In the genomic region with DNA sequence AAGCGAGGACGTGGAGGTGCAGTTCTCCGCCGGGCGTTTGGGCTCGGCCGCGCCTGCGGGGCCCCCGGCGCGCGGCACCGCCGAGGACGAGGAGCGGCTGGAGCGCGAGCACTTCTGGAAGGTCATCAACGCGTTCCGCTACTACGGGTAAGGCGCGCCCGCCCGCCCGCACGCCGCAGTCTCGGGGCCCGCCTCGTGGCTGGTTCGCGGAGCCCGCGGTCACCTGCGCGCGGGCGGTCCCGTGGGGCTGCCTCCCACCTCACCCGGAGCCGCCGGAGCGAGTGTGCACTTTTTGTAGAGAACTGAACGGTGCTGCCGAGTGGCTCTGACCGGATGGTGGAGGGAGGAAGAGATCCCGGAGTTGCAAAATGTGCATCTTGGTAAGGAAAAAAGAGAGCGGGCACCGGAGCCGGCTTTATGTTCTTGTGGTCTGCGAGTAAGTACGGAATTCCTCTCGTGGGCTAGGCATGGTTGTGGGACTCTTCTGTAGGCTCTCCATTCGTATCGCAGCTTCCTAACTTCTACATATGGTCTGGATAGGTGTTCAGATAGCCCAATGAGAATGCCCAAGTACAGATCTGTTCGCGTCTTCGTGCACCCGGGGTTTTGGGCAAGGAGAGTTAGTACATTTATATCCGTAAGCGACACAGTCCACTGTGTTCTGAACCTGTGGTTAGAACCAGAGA, we compare ENCODE assay signal across 8 mouse cellular contexts. TPM values are rescaled to one million over a fixed set of nuclear protein-coding genes. Genes with fewer than 3 reads are reported as not detected.
A peak's percentile ranks its signal among the peaks of the same experiment; 100 is the strongest.
DNase-seq lines count a peak whose midpoint lies in the region; ATAC-seq and TF ChIP-seq lines count a peak whose summit lies in the region.

No protein-coding gene starts in this region.

- peak overlapping the region; percentile 87 for H3K9ac ChIP-seq in kidney, embryonic 14.5 days (ENCODE audit: low read depth, low read length)
- peak overlapping the region; percentile 67 for H3K9ac ChIP-seq in limb, embryonic 15.5 days
- H3K9ac ChIP-seq in stomach, embryonic 16.5 days (ENCODE audit: low read length), result peak overlapping the region; percentile 88

- peak; percentile 18 to 43 for DNase-seq in urinary bladder, adult 18-20 months (ENCODE audit: low spot score in 2 of 2)
- DNase-seq in urinary bladder, postnatal 10 days (ENCODE audit: low spot score), result no peak
- DNase-seq in gastrocnemius, postnatal 36 days, result peak; percentile 38 to 43

- peaks cover 50% of the 10 kb centered on the region for H3K79me2 ChIP-seq in myocyte (ENCODE audit: control insufficient read depth, insufficient read depth)

- intact Hi-C loops in gastrocnemius, postnatal 36 days (cut with DNase I), result no loop called here

- H3K4me3 ChIP-seq in cortical plate, adult 2 months (ENCODE audit: insufficient read depth, low read length), result peak overlapping the region; percentile 81
- peak overlapping the region; percentile 78 for H3K4me3 ChIP-seq in kidney, embryonic 14.5 days (ENCODE audit: low read length)
- peak overlapping the region; percentile 84 for H3K4me3 ChIP-seq in limb, embryonic 15.5 days
- peak overlapping the region; percentile 46 for H3K4me3 ChIP-seq in myocyte
- peak overlapping the region; percentile 82 for H3K4me3 ChIP-seq in stomach, embryonic 16.5 days (replicated peaks; ENCODE audit: low read length)

- under 1% methylated on average over 50 of the region's 64 CpGs for WGBS in kidney, embryonic 14.5 days
- under 1% methylated on average over 64 of the region's 64 CpGs for WGBS in limb, embryonic 15.5 days
- WGBS in stomach, embryonic 16.5 days, result under 1% methylated on average over 60 of the region's 64 CpGs

- TF ChIP-seq CTCF in cortical plate, adult 2 months (IDR thresholded peaks at IDR 0.05; ENCODE audit: extremely low read depth, insufficient read depth, low read length), result no peak

- 0 out of 2 replicates have a peak, but pooled peaks have one; percentile 0 for ATAC-seq in kidney, embryonic 14.5 days (ENCODE audit: low FRiP score, low TSS enrichment)
- ATAC-seq in limb, embryonic 15.5 days (ENCODE audit: insufficient number of reproducible peaks, low FRiP score, low TSS enrichment, low read depth), result peak; percentile 56
- peak; percentile 71 for ATAC-seq in stomach, embryonic 16.5 days (ENCODE audit: insufficient read depth, low FRiP score)

- no peaks in the 10 kb centered on the region for H3K27me3 ChIP-seq in kidney, embryonic 14.5 days (ENCODE audit: control insufficient read depth, insufficient read depth, low read length)
- H3K27me3 ChIP-seq in limb, embryonic 15.5 days, result no peaks in the 10 kb centered on the region
- no peaks in the 10 kb centered on the region for H3K27me3 ChIP-seq in myocyte (ENCODE audit: control insufficient read depth, insufficient read depth, insufficient read length)
- H3K27me3 ChIP-seq in stomach, embryonic 16.5 days (ENCODE audit: control insufficient read depth, insufficient read depth, low read length), result no peaks in the 10 kb centered on the region

- no peaks in the 10 kb centered on the region for H3K36me3 ChIP-seq in kidney, embryonic 14.5 days (ENCODE audit: control insufficient read depth, insufficient read depth, low read length)
- H3K36me3 ChIP-seq in limb, embryonic 15.5 days, result no peaks in the 10 kb centered on the region
- no peaks in the 10 kb centered on the region for H3K36me3 ChIP-seq in myocyte (ENCODE audit: control insufficient read depth, insufficient read depth)
- no peaks in the 10 kb centered on the region for H3K36me3 ChIP-seq in stomach, embryonic 16.5 days (ENCODE audit: control insufficient read depth, insufficient read depth, low read length)

- no peaks in the 10 kb centered on the region for H3K9me3 ChIP-seq in kidney, embryonic 14.5 days (ENCODE audit: control insufficient read depth, low read length)
- no peaks in the 10 kb centered on the region for H3K9me3 ChIP-seq in limb, embryonic 15.5 days
- H3K9me3 ChIP-seq in stomach, embryonic 16.5 days (replicated peaks; ENCODE audit: control insufficient read depth, low read length), result no peaks in the 10 kb centered on the region

- peak overlapping the region; percentile 56 for H3K4me2 ChIP-seq in kidney, embryonic 14.5 days (replicated peaks; ENCODE audit: low read depth, low read length)
- peak overlapping the region; percentile 67 for H3K4me2 ChIP-seq in limb, embryonic 15.5 days
- H3K4me2 ChIP-seq in myocyte (ENCODE audit: low read depth), result peak overlapping the region; percentile 96
- H3K4me2 ChIP-seq in stomach, embryonic 16.5 days (ENCODE audit: low read depth, low read length), result peak overlapping the region; percentile 66

- H3K27ac ChIP-seq in cortical plate, adult 2 months (ENCODE audit: insufficient read depth, low read length), result peak overlapping the region; percentile 48
- peak overlapping the region; percentile 74 for H3K27ac ChIP-seq in kidney, embryonic 14.5 days (ENCODE audit: low read depth, low read length)
- H3K27ac ChIP-seq in limb, embryonic 15.5 days, result peak overlapping the region; percentile 91
- peak overlapping the region; percentile 85 for H3K27ac ChIP-seq in stomach, embryonic 16.5 days (ENCODE audit: low read length)

- H3ac ChIP-seq in myocyte (ENCODE audit: control insufficient read depth, insufficient read length), result peak overlapping the region; percentile 76

- TF ChIP-seq POLR2A in cortical plate, adult 2 months (IDR thresholded peaks at IDR 0.05; ENCODE audit: extremely low read depth, insufficient read depth, low read length), result no peak
- TF ChIP-seq POLR2A in myocyte (IDR thresholded peaks at IDR 0.05; ENCODE audit: insufficient read length, low read depth), result no peak

- H3K4me1 ChIP-seq in cortical plate, adult 2 months (ENCODE audit: control insufficient read depth, insufficient read depth, low read length), result peaks cover 4% of the 10 kb centered on the region
- peaks cover 18% of the 10 kb centered on the region for H3K4me1 ChIP-seq in kidney, embryonic 14.5 days (ENCODE audit: control insufficient read depth, insufficient read depth, low read length)
- H3K4me1 ChIP-seq in limb, embryonic 15.5 days, result peaks cover 23% of the 10 kb centered on the region
- peaks cover 20% of the 10 kb centered on the region for H3K4me1 ChIP-seq in stomach, embryonic 16.5 days (ENCODE audit: control insufficient read depth, insufficient read depth, low read length)

TF ChIP-seq in myocyte, 11 proteins besides CTCF, POLR2A, EP300 and RAD21:
- no peak for TF ChIP-seq REST (IDR thresholded peaks at IDR 0.05; ENCODE audit: insufficient read depth, insufficient read length)
- no peak for TF ChIP-seq MYOD1 (IDR thresholded peaks at IDR 0.05; ENCODE audit: control insufficient read depth in 1 of 3, insufficient read length in 2 of 3, low read depth in 2 of 3)
- TF ChIP-seq POLR2AphosphoS2 (IDR thresholded peaks at IDR 0.05; ENCODE audit: insufficient read length, low read depth), result no peak
- no peak for TF ChIP-seq CEBPB (IDR thresholded peaks at IDR 0.05; ENCODE audit: insufficient read depth, poor library complexity, severe bottlenecking)
- no peak for TF ChIP-seq MAX (IDR thresholded peaks at IDR 0.05; ENCODE audit: low read depth)
- TF ChIP-seq TCF3 (IDR thresholded peaks at IDR 0.05; ENCODE audit: insufficient read length, low read depth), result no peak
- TF ChIP-seq E2F4 (IDR thresholded peaks at IDR 0.05; ENCODE audit: insufficient read depth), result no peak
- no peak for TF ChIP-seq SRF (IDR thresholded peaks at IDR 0.05; ENCODE audit: control insufficient read depth, insufficient read length, low read depth)
- no peak for TF ChIP-seq USF1 (IDR thresholded peaks at IDR 0.05; ENCODE audit: low read depth)
- no peak for TF ChIP-seq MYOG (IDR thresholded peaks at IDR 0.05; ENCODE audit: control insufficient read depth in 1 of 3, insufficient read depth in 1 of 3, insufficient read length in 2 of 3, low read depth in 2 of 3)

RNA-seq across cellular contexts. Expression of a gene that starts 0.6 kb away (rescaled TPM):
- 8.0 and 10.1 TPM in 2 replicates for polyA plus RNA-seq in cortical plate, adult 2 months (2012; rRNA removed)
- 100 to 1,000 TPM; 125 to 136 TPM for total RNA-seq in gastrocnemius, postnatal 36 days (2021)
- 44.8 TPM in 2 replicates for polyA plus RNA-seq in kidney, embryonic 14.5 days (2014; fragmentation: Nextera tagmentation; extraction: Ambion mirVana)
- 21.5 and 35.0 TPM in 2 replicates for polyA plus RNA-seq in limb, embryonic 15.5 days (2015; fragmentation: Nextera tagmentation; extraction: Ambion mirVana)
- polyA plus RNA-seq in myocyte (2012; fragmentation: generic; extraction: Trizol), result 6.1 TPM
- polyA plus RNA-seq in stomach, embryonic 16.5 days (2015; fragmentation: Nextera tagmentation; extraction: Ambion mirVana), result 15.4 and 16.6 TPM in 2 replicates

RNA-seq across cellular contexts. Expression of a gene that starts 39.4 kb away (rescaled TPM):
- 8.8 and 10.2 TPM in 2 replicates for polyA plus RNA-seq in cortical plate, adult 2 months (2012; rRNA removed)
- 1 to 10 TPM; 2.2 to 3.0 TPM for total RNA-seq in gastrocnemius, postnatal 36 days (2021)
- polyA plus RNA-seq in kidney, embryonic 14.5 days (2014; fragmentation: Nextera tagmentation; extraction: Ambion mirVana), result 17.8 and 18.5 TPM in 2 replicates
- 18.6 and 19.1 TPM in 2 replicates for polyA plus RNA-seq in limb, embryonic 15.5 days (2015; fragmentation: Nextera tagmentation; extraction: Ambion mirVana)
- polyA plus RNA-seq in myocyte (2012; fragmentation: generic; extraction: Trizol), result 2.0 TPM
- polyA plus RNA-seq in stomach, embryonic 16.5 days (2015; fragmentation: Nextera tagmentation; extraction: Ambion mirVana), result 12.1 and 14.9 TPM in 2 replicates

RNA-seq across cellular contexts. Expression of a gene that starts 39.6 kb away (rescaled TPM):
- polyA plus RNA-seq in cortical plate, adult 2 months (2012; rRNA removed), result 21.7 and 23.7 TPM in 2 replicates
- total RNA-seq in gastrocnemius, postnatal 36 days (2021), result 10 to 100 TPM; 22.0 to 25.0 TPM
- 96.8 and 101 TPM in 2 replicates for polyA plus RNA-seq in kidney, embryonic 14.5 days (2014; fragmentation: Nextera tagmentation; extraction: Ambion mirVana)
- 154 and 163 TPM in 2 replicates for polyA plus RNA-seq in limb, embryonic 15.5 days (2015; fragmentation: Nextera tagmentation; extraction: Ambion mirVana)
- polyA plus RNA-seq in myocyte (2012; fragmentation: generic; extraction: Trizol), result 119 TPM
- polyA plus RNA-seq in stomach, embryonic 16.5 days (2015; fragmentation: Nextera tagmentation; extraction: Ambion mirVana), result 115 and 119 TPM in 2 replicates

RNA-seq across cellular contexts. Expression of a gene that starts 41.8 kb away (rescaled TPM):
- polyA plus RNA-seq in cortical plate, adult 2 months (2012; rRNA removed), result 25.0 and 27.0 TPM in 2 replicates
- total RNA-seq in gastrocnemius, postnatal 36 days (2021), result 1 to 10 TPM; 2.7 to 4.1 TPM
- 47.8 and 49.5 TPM in 2 replicates for polyA plus RNA-seq in kidney, embryonic 14.5 days (2014; fragmentation: Nextera tagmentation; extraction: Ambion mirVana)
- 20.1 and 22.6 TPM in 2 replicates for polyA plus RNA-seq in limb, embryonic 15.5 days (2015; fragmentation: Nextera tagmentation; extraction: Ambion mirVana)
- polyA plus RNA-seq in myocyte (2012; fragmentation: generic; extraction: Trizol), result 10.4 TPM
- 16.4 and 17.8 TPM in 2 replicates for polyA plus RNA-seq in stomach, embryonic 16.5 days (2015; fragmentation: Nextera tagmentation; extraction: Ambion mirVana)

Comparison
In these comparisons a context has a peak if more than half of its experiments do, and no peak if none do; other contexts are left out.
1. ATAC-seq: peak in every context shown above with its lines; median percentile 71 in stomach, embryonic 16.5 days; 56 in limb, embryonic 15.5 days; 0 in kidney, embryonic 14.5 days.